Mouse (Mus musculus): ENCODE data around the gene Usp46. TPM values are rescaled to one million over a fixed set of nuclear protein-coding genes. Genes with fewer than 3 reads are reported as not detected.
"Not testable (repeated sequence)": the region's sequence is repeated elsewhere in the genome, so short reads cannot be mapped to it uniquely, and the experiment has no call there.

Usp46 gene
- polyA plus RNA-seq, 1 experiment from 2014 or later, result 36.8 TPM

- H3K36me3 ChIP-seq (ENCODE audit: control insufficient read depth, insufficient read depth, low read length), result no peaks in the 10 kb centered on the region
- no peak overlapping the region for H3K27ac ChIP-seq (ENCODE audit: low read depth, low read length)
- H3K27me3 ChIP-seq (ENCODE audit: control insufficient read depth, insufficient read depth, low read length), result no peaks in the 10 kb centered on the region
- 92% methylated on average over 3 of the region's 3 CpGs for WGBS
- H3K4me2 ChIP-seq (ENCODE audit: low read depth, low read length), result no peak overlapping the region
- no peaks in the 10 kb centered on the region for H3K9me3 ChIP-seq (ENCODE audit: control insufficient read depth, low read length)
- H3K4me3 ChIP-seq (ENCODE audit: low read depth, low read length), result no peak overlapping the region
- no peaks in the 10 kb centered on the region for H3K4me1 ChIP-seq (ENCODE audit: control insufficient read depth, insufficient read depth, low read length)
- H3K9ac ChIP-seq (replicated peaks; ENCODE audit: low read depth, low read length), result no peak overlapping the region
- ATAC-seq (ENCODE audit: low read depth), result no peak
Observed at GRCm38 (mm10) chr5:73989532-73989931, 78.7 kb downstream of the Usp46 start.

GRCm38 (mm10) chr5:73987777-73988560 is 80.3 kb downstream of the Usp46 start:
- Histone ChIP-seq H3K4me2 (ENCODE audit: low read depth, low read length) (no peak overlapping the region), H3K4me3 (ENCODE audit: low read depth, low read length) (no peak overlapping the region), H3K9ac (replicated peaks; ENCODE audit: low read depth, low read length) (no peak overlapping the region), H3K27me3 (ENCODE audit: control insufficient read depth, insufficient read depth, low read length) (no peaks in the 10 kb centered on the region), H3K9me3 (ENCODE audit: control insufficient read depth, low read length) (no peaks in the 10 kb centered on the region), H3K36me3 (ENCODE audit: control insufficient read depth, insufficient read depth, low read length) (no peaks in the 10 kb centered on the region), H3K27ac (ENCODE audit: low read depth, low read length) (no peak overlapping the region), H3K4me1 (ENCODE audit: control insufficient read depth, insufficient read depth, low read length) (no peaks in the 10 kb centered on the region)
- ATAC-seq (ENCODE audit: low read depth), result no peak
- 85% methylated on average over 13 of the region's 13 CpGs for whole genome bisulfite sequencing

GRCm38 (mm10) chr5:73977426-73977825 is 90.8 kb downstream of the Usp46 start:
- Histone ChIP-seq H3K4me1 (ENCODE audit: control insufficient read depth, insufficient read depth, low read length) (no peaks in the 10 kb centered on the region), H3K4me3 (ENCODE audit: low read depth, low read length) (no peak overlapping the region), H3K4me2 (ENCODE audit: low read depth, low read length) (no peak overlapping the region), H3K27ac (ENCODE audit: low read depth, low read length) (no peak overlapping the region), H3K36me3 (ENCODE audit: control insufficient read depth, insufficient read depth, low read length) (no peaks in the 10 kb centered on the region), H3K9me3 (ENCODE audit: control insufficient read depth, low read length) (no peaks in the 10 kb centered on the region), H3K9ac (replicated peaks; ENCODE audit: low read depth, low read length) (no peak overlapping the region), H3K27me3 (ENCODE audit: control insufficient read depth, insufficient read depth, low read length) (no peaks in the 10 kb centered on the region)
- 61% methylated on average over 11 of the region's 11 CpGs for WGBS
- no peak for ATAC-seq (ENCODE audit: low read depth)

GRCm38 (mm10) chr5:73971701-73972100 is 96.5 kb downstream of the Usp46 start:
- Histone ChIP-seq H3K9ac (replicated peaks; ENCODE audit: low read depth, low read length) (no peak overlapping the region), H3K27ac (ENCODE audit: low read depth, low read length) (no peak overlapping the region), H3K36me3 (ENCODE audit: control insufficient read depth, insufficient read depth, low read length) (no peaks in the 10 kb centered on the region), H3K4me2 (ENCODE audit: low read depth, low read length) (no peak overlapping the region), H3K27me3 (ENCODE audit: control insufficient read depth, insufficient read depth, low read length) (no peaks in the 10 kb centered on the region), H3K9me3 (ENCODE audit: control insufficient read depth, low read length) (no peaks in the 10 kb centered on the region), H3K4me1 (ENCODE audit: control insufficient read depth, insufficient read depth, low read length) (no peaks in the 10 kb centered on the region), H3K4me3 (ENCODE audit: low read depth, low read length) (no peak overlapping the region)
- no peak for ATAC-seq (ENCODE audit: low read depth)
- WGBS, result 91% methylated on average over 5 of the region's 5 CpGs

GRCm38 (mm10) chr5:73970024-73970628 is 98.1 kb downstream of the Usp46 start:
- ATAC-seq (ENCODE audit: low read depth), result no peak
- 49% methylated on average over 7 of the region's 7 CpGs for WGBS
- H3K36me3 ChIP-seq (ENCODE audit: control insufficient read depth, insufficient read depth, low read length), result no peaks in the 10 kb centered on the region
- H3K4me3 ChIP-seq (ENCODE audit: low read depth, low read length), result no peak overlapping the region
- no peak overlapping the region for H3K4me2 ChIP-seq (ENCODE audit: low read depth, low read length)
- H3K27me3 ChIP-seq (ENCODE audit: control insufficient read depth, insufficient read depth, low read length), result no peaks in the 10 kb centered on the region
- H3K9me3 ChIP-seq (ENCODE audit: control insufficient read depth, low read length), result no peaks in the 10 kb centered on the region
- H3K27ac ChIP-seq (ENCODE audit: low read depth, low read length), result no peak overlapping the region
- H3K9ac ChIP-seq (replicated peaks; ENCODE audit: low read depth, low read length), result no peak overlapping the region
- no peaks in the 10 kb centered on the region for H3K4me1 ChIP-seq (ENCODE audit: control insufficient read depth, insufficient read depth, low read length)

GRCm38 (mm10) chr5:73969338-73969737 is 98.9 kb downstream of the Usp46 start:
- no peak for ATAC-seq (ENCODE audit: low read depth)
- no peaks in the 10 kb centered on the region for H3K36me3 ChIP-seq (ENCODE audit: control insufficient read depth, insufficient read depth, low read length)
- H3K27ac ChIP-seq (ENCODE audit: low read depth, low read length), result no peak overlapping the region
- H3K9ac ChIP-seq (replicated peaks; ENCODE audit: low read depth, low read length), result no peak overlapping the region
- H3K9me3 ChIP-seq (ENCODE audit: control insufficient read depth, low read length), result no peaks in the 10 kb centered on the region
- no peak overlapping the region for H3K4me2 ChIP-seq (ENCODE audit: low read depth, low read length)
- H3K4me3 ChIP-seq (ENCODE audit: low read depth, low read length), result no peak overlapping the region
- H3K27me3 ChIP-seq (ENCODE audit: control insufficient read depth, insufficient read depth, low read length), result no peaks in the 10 kb centered on the region
- 95% methylated on average over 8 of the region's 8 CpGs for WGBS
- no peaks in the 10 kb centered on the region for H3K4me1 ChIP-seq (ENCODE audit: control insufficient read depth, insufficient read depth, low read length)

- no peak for ATAC-seq (ENCODE audit: low read depth)
- no peaks in the 10 kb centered on the region for H3K9me3 ChIP-seq (ENCODE audit: control insufficient read depth, low read length)
- WGBS, result 76% methylated on average over 7 of the region's 7 CpGs
Observed at GRCm38 (mm10) chr5:73959779-73960178, 108.5 kb downstream of the Usp46 start.

GRCm38 (mm10) chr5:73958614-73959013 is 109.6 kb downstream of the Usp46 start:
- WGBS, result 97% methylated on average over 5 of the region's 5 CpGs
- ATAC-seq (ENCODE audit: low read depth); H3K27ac ChIP-seq (ENCODE audit: low read depth, low read length); H3K4me3 ChIP-seq (ENCODE audit: low read depth, low read length); H3K4me2 ChIP-seq (ENCODE audit: low read depth, low read length); H3K36me3 ChIP-seq (ENCODE audit: control insufficient read depth, insufficient read depth, low read length); H3K9ac ChIP-seq (replicated peaks; ENCODE audit: low read depth, low read length); H3K4me1 ChIP-seq (ENCODE audit: control insufficient read depth, insufficient read depth, low read length); H3K9me3 ChIP-seq (ENCODE audit: control insufficient read depth, low read length); H3K27me3 ChIP-seq (ENCODE audit: control insufficient read depth, insufficient read depth, low read length): not testable (repeated sequence)

More at GRCm38 (mm10) chr5:73959779-73960178, 108.5 kb downstream of the Usp46 start:
- H3K4me2 ChIP-seq (ENCODE audit: low read depth, low read length), result no peak overlapping the region
- no peaks in the 10 kb centered on the region for H3K36me3 ChIP-seq (ENCODE audit: control insufficient read depth, insufficient read depth, low read length)
- no peak overlapping the region for H3K4me3 ChIP-seq (ENCODE audit: low read depth, low read length)
- H3K27ac ChIP-seq (ENCODE audit: low read depth, low read length), result no peak overlapping the region
- no peaks in the 10 kb centered on the region for H3K4me1 ChIP-seq (ENCODE audit: control insufficient read depth, insufficient read depth, low read length)
- H3K27me3 ChIP-seq (ENCODE audit: control insufficient read depth, insufficient read depth, low read length), result no peaks in the 10 kb centered on the region
- H3K9ac ChIP-seq (replicated peaks; ENCODE audit: low read depth, low read length), result no peak overlapping the region

- WGBS, result 93% methylated on average over 5 of the region's 5 CpGs
- Histone ChIP-seq H3K9me3 (ENCODE audit: control insufficient read depth, low read length) (no peaks in the 10 kb centered on the region), H3K36me3 (ENCODE audit: control insufficient read depth, insufficient read depth, low read length) (no peaks in the 10 kb centered on the region), H3K9ac (replicated peaks; ENCODE audit: low read depth, low read length) (no peak overlapping the region), H3K27ac (ENCODE audit: low read depth, low read length) (no peak overlapping the region), H3K4me1 (ENCODE audit: control insufficient read depth, insufficient read depth, low read length) (no peaks in the 10 kb centered on the region), H3K4me2 (ENCODE audit: low read depth, low read length) (no peak overlapping the region), H3K27me3 (ENCODE audit: control insufficient read depth, insufficient read depth, low read length) (no peaks in the 10 kb centered on the region), H3K4me3 (ENCODE audit: low read depth, low read length) (no peak overlapping the region)
- ATAC-seq (ENCODE audit: low read depth), result no peak
Observed at GRCm38 (mm10) chr5:73958096-73958495, 110.1 kb downstream of the Usp46 start.
